Mouse (Mus musculus) embryo, embryonic 10.5 days (tissue): ENCODE measurements around the gene 1810037I17Rik.

Experiments used
- DNase-seq: peaks from one replicate; pipeline ENCODE4 v3.0.0-alpha.2; 2015; ENCODE audit warnings: low spot score

Gene 1810037I17Rik

GRCm38 (mm10) chr3:122924009-122924914 is at the start of gene 1810037I17Rik:
Gene 1810037I17Rik, plus strand, starts transcription at chr3:122924203.
- DNase-seq = peak; percentile 95

- no peak for DNase-seq
Measured at GRCm38 (mm10) chr3:122876870-122877269, 47.1 kb upstream of the 1810037I17Rik start.

GRCm38 (mm10) chr3:122877543-122877942 is 46.5 kb upstream of the 1810037I17Rik start:
- DNase-seq = no peak

- DNase-seq = no peak
Measured at GRCm38 (mm10) chr3:122878705-122879315, 45.2 kb upstream of the 1810037I17Rik start.

GRCm38 (mm10) chr3:122887505-122888301 is 36.3 kb upstream of the 1810037I17Rik start:
- no peak for DNase-seq

GRCm38 (mm10) chr3:122888371-122888819 is 35.6 kb upstream of the 1810037I17Rik start:
- DNase-seq = no peak

- no peak for DNase-seq
Measured at GRCm38 (mm10) chr3:122894772-122895171, 29.2 kb upstream of the 1810037I17Rik start, which contains the start of gene Fabp2. Gene Fabp2, plus strand, starts transcription at chr3:122895072.

GRCm38 (mm10) chr3:122895189-122895731 is 28.7 kb upstream of the 1810037I17Rik start:
- no peak for DNase-seq

- DNase-seq = no peak
Measured at GRCm38 (mm10) chr3:122898254-122898653, 25.7 kb upstream of the 1810037I17Rik start.

- peak; percentile 86 for DNase-seq
Measured at GRCm38 (mm10) chr3:122903746-122904433, 20.1 kb upstream of the 1810037I17Rik start.

- DNase-seq = no peak
Measured at GRCm38 (mm10) chr3:122907841-122908240, 16.2 kb upstream of the 1810037I17Rik start.

GRCm38 (mm10) chr3:122915493-122915892 is 8.5 kb upstream of the 1810037I17Rik start:
- no peak for DNase-seq

GRCm38 (mm10) chr3:122916191-122916680 is 7.8 kb upstream of the 1810037I17Rik start:
- DNase-seq = no peak

- DNase-seq = no peak
Measured at GRCm38 (mm10) chr3:122918672-122919071, 5.3 kb upstream of the 1810037I17Rik start.

GRCm38 (mm10) chr3:122919260-122919659 is 4.7 kb upstream of the 1810037I17Rik start, which contains the start of gene Gm10959:
Gene Gm10959, minus strand, starts transcription at chr3:122919360.
- DNase-seq = no peak

- no peak for DNase-seq
Measured at GRCm38 (mm10) chr3:122920572-122921435, 3.2 kb upstream of the 1810037I17Rik start.

GRCm38 (mm10) chr3:122921676-122922527 is 2.1 kb upstream of the 1810037I17Rik start:
- no peak for DNase-seq

GRCm38 (mm10) chr3:122923147-122923546 is 856 bp upstream of the 1810037I17Rik start:
- peak; percentile 7 for DNase-seq

- no peak for DNase-seq
Measured at GRCm38 (mm10) chr3:122929723-122930122, 5.7 kb downstream of the 1810037I17Rik start.
